Mouse (Mus musculus) thymus, postnatal 0 days (tissue): ENCODE data around the gene Arv1. TPM values are rescaled to one million over a fixed set of nuclear protein-coding genes. Genes with fewer than 3 reads are reported as not detected.

Experiments
- DNase-seq: peaks from one replicate; pipeline ENCODE4 v3.0.0-alpha.2; 2015; ENCODE audit warnings: low spot score
- polyA plus RNA-seq: library from polyadenylated mRNA; unstranded; fragments of >200 nt; fragmentation: Nextera tagmentation; extraction: Ambion mirVana; gene quantifications from 2 replicates; pipeline ENCODE4 v1.2.1, GENCODE M21; 2015

The Arv1 gene
- polyA plus RNA-seq, 1 experiment from 2014 or later: 23.3 TPM

DNA sequence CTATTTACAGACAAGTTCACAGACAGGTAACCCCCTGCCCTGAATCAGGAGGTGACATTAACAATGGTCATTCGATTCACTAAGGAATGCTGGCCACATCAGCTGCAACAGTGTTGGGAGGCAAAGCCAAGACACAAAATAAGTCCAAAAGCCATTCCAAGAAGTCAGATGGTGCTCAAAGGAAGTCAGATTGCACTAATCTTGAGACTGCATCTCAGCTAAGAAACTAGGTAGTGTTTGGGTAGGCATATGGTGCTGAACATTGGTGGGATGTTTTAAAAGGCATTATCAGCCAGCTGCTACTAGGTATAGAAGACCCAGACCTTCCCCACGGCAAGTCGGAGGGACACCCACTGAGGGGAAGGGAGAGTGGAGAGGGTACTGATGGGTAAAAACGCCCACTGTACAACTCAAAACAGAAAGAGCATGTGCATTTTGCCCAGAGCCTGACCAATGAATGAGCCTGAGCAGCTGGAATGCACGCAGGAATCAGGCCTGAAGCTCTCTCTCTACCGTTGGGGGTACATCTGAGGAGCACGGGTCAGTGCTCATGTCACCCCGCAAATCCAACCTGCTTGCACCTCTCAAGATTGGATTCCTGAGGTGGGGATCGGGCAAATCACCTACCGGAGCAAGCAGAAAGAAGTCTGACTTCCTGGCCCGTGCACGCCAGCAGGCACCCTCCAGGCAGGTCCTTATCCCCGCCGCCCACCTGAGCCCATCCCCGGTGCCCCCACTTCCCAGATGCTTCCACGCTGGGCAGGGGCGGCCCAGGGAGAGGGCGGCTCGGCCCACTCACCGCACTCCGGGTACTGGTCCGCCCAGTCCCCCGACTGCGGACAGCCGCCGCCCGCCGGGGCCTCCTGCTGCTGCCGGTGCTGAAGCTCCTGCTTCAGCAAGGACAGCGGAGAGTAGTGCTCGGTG lies 739 bp upstream of the Arv1 start:
- peak; percentile 38 for DNase-seq

GRCm38 (mm10) chr8:124724301-124724700 lies 2.4 kb downstream of the Arv1 start:
- no peak for DNase-seq

GRCm38 (mm10) chr8:124732828-124733227 lies 10.9 kb downstream of the Arv1 start:
- DNase-seq: no peak

- no peak for DNase-seq
These were observed 13.5 kb downstream of the Arv1 start for GRCm38 (mm10) chr8:124735371-124735911.

DNA sequence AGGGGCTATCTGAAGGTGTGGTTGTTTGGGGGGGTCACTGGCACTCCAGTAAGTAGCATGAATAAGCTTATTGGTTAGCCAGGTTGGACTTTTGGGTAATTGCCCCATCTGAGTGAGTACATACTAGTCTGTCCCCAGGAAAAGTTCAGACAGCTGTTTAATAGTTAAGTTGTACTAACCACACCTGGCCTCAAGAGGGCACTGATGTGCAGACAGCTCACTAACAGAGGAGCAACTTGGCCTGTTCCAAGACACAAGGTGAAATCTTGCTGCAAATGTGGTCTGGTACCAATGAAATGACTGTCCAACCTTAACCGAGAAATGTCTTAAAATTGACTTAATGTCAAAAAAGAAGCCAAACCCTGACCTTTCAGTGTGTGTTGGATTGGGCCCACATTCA lies 17.3 kb downstream of the Arv1 start:
- DNase-seq: peak; percentile 37

DNA sequence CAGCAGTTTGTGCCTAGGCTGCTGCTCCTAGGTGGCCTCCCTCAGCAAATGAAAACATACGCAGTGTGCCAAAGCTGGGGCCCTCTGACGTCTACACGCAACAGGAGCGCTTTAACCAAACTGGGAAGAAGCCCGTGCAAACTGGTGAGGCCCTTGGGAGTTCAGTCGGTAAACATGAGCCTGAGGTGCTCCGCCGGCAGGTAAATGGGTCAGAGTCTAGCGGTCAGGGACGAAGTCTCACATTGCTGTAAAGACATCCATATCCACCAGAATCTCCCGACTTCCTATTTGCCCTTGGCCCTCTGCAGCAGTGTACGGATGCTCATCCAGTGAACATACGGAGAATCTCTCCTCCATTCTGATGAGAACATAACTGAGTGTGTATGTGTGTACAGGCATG lies 24.7 kb downstream of the Arv1 start:
- DNase-seq: no peak

DNA sequence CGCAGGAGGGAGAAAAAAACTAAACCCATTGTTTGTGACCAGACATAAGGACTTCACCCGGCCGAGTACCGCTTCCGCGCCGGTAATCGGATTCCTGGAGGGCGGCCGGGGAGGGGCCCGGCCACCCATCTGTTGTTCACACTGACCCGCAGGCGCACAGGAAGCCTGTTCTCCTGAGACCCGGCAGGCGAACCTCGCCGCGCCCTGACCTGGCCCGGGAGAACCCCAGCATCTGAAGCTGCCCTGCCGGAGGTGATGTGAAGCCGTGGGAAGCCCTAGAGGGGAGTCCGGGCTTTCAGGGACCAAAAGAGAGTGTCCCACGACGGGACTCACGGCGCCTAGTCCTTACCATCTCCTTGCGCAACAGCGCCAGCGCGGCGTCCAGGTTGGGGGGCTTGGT lies 29.3 kb downstream of the Arv1 start:
- no peak for DNase-seq

GRCm38 (mm10) chr8:124751709-124752173 lies 29.8 kb downstream of the Arv1 start, which contains the start of gene Fam89a:
TSS of gene Fam89a (minus strand) at chr8:124751832.
- DNase-seq: peak; percentile 53

DNA sequence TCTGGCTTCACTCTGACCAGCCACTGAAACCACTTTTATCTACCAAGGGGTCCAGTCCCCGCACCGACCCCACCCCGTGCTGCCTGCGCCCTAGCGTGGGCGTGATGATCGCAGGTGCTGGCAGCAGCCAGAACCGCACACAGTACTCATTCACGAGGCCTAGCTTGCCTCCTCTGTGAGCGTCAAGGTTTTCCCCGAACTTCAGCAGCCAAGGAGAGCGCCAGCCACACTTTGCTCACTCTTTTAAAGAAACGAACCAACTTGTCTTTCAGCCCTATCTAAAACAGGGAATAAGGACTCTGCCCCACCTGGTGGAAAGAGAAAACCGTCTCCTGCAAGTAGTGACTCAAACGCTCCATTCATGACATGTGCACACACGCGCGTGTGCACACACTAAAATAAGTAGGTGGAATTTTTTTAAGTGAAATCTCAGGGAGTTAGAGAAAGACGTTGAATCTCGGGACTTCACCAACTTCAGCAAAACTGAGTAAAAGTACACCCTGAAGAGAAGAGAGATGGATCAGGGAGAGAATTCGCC lies 30.5 kb downstream of the Arv1 start:
- no peak for DNase-seq

DNA sequence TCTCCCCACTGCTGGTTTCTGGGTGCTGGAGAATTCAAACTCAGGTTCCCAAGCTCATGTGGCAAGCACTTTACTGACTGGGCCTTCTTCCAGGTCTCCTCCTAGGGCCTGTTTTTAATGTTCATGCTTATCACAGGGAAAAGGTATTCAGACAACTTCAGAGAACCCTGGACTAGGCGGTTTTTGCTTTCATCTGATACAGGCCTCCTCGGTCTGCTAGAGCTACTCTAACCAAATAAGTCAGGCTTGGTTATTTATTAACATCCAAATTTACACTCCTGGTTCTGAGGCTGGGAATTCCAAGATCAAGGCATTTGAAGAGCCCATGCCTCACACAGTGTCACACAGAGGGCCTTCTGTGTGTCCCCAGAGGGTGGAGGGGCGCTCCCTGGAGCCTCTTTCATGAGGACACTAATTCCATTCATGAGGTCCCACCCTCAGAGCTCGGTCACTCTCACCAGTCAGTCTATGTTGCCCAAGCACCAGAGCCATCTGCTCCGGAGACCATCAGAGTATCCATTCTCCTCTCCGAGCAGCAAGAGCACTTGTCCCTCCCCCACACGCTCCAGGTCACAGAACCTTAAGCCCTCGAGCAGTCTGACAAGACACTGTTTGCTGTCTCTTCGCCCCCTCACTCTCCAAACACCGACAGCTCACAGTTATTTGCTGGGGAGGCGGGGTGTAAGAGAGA lies 32.3 kb downstream of the Arv1 start:
- DNase-seq: no peak

GRCm38 (mm10) chr8:124754792-124755190 lies 32.9 kb downstream of the Arv1 start:
- no peak for DNase-seq

GRCm38 (mm10) chr8:124755481-124755880 lies 33.5 kb downstream of the Arv1 start:
- no peak for DNase-seq

DNA sequence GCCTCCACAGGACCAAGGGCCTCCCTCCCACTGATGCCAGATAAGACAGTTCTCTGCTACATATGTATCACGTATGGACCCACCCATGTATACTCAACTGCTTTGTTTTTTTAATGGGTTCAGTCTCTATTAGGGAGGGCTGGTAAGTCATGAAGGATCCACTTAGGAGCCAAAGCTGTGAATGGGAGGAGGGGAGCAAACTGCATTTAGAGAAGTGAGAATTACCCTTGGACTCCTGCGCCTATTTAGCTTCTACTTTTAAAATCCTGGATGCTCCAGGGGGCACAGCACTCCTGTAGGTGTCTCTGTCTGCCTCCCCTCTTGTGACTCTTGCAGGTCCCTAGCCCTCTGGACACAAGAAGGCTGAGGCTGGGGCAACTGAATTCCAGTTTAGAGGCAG lies 34.2 kb downstream of the Arv1 start:
- DNase-seq: no peak

GRCm38 (mm10) chr8:124756601-124757000 lies 34.7 kb downstream of the Arv1 start:
- DNase-seq: no peak

DNA sequence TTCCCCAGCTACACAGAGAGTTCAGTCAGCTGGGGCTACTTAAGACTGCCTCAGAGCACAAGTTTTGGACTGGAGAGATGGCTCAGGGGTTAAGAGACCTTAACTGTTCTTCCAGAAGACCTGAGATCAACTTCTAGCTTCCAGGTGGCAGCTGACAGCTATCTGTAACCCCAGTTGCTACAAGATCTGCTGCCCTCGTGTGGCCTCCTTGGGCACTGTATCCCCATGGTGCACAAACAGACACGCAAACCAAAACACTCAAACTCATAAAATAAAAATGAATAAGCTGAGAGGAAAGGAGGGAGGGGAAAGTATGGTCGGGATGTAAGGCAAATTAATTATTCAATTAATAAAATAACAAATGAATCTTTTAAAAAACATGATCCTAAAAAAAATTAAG lies 36.6 kb downstream of the Arv1 start:
- peak; percentile 61 for DNase-seq

DNA sequence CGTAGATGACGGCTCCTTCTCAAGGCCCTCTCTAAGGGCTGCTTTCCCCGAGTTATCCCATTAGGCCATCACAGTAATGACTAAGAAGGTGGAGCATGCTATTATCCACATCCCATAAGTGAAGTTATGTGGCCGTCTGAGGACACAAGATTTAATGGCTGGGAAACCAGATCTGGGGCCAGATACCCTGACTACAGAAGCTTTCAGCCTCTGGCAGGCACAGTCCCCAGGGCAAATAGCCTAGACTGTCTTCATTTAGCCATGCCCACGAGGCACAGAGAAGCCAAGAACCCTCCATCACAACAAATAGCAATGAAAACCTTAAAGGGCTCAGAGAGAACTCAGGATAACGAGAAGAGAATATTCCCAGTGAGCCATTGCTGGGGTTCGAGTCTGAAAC lies 41.1 kb downstream of the Arv1 start:
- DNase-seq: no peak

DNA sequence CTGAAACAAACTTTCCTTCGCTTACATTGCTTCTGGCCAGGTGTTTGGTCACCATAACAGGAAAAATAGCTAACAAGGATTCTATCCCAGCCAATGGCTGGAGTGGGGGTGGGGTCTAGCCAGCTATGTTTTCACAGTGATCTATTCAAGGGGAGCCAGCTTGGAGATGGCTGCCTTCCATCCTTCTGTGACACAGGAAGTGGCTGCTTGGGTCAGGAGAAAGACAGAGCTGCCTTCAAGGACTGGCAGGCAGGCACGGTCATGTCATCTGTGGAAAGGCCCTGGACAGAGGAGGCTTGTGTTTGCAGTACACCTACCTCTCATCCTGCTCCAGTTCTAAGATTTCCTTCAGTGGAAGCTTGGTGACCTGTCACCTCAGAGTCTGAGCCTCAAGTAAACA lies 50.5 kb downstream of the Arv1 start:
- DNase-seq: no peak

GRCm38 (mm10) chr8:124775695-124776094 lies 53.8 kb downstream of the Arv1 start:
- peak; percentile 62 for DNase-seq

DNA sequence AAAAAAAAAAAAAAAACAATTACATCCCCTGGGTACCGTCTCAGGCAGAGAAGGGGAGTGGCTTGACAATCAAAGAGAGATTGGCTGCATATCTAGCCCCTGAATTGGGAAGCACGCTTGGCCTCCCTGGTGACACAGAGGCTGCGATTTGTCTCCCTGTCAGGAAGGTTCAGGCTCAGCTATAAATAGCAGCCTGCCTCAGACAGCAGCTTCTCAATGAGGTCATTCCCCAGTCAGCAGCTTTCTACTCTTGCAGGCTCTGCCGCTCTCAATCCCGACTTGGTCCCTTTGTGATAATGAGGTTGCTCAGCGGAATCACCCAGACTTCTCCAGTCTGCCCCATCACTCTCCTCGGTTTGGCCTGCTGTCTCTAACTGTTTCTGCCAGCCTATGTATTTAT lies 58.3 kb downstream of the Arv1 start:
- no peak for DNase-seq

GRCm38 (mm10) chr8:124782431-124782830 lies 60.5 kb downstream of the Arv1 start:
- DNase-seq: no peak

DNA sequence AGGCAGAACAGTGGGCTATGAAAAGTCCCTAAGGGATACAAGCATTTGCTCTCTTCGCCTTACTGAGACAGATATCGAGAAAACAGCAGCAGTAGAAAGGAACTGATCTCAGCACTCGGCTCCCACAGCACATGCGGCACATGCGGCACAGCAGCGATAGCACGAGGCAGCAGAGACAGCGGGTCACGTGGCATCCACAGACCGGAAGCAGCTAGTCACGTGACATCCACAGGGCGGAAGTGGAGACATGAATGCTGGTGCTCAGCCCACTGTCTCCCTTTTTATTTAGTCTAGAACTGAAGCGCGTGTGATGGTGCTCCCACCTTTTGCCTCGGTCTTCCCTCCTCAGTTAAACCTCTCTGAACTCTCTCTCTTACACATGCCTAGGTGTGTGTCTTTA lies 61.3 kb downstream of the Arv1 start:
- no peak for DNase-seq
